Mouse (Mus musculus) brain, embryonic 14.5 days (tissue): ENCODE results near the gene Hoxc10. TPM values are rescaled to one million over a fixed set of nuclear protein-coding genes. Genes with fewer than 3 reads are reported as not detected.

Experiments
- DNase-seq: peaks from one replicate; pipeline ENCODE4 v3.0.0-alpha.2; 2011; ENCODE audit warnings: low read depth
- CTCF ChIP-seq: fragments of 200-500 bp; IDR thresholded peaks from 2 replicates; pipeline ENCODE4 v1.5.1; 2012; ENCODE audit warnings: inconsistent platforms, mild to moderate bottlenecking, moderate library complexity, borderline replicate concordance; ENCODE audit not compliant: insufficient read depth, insufficient read length; ENCODE audit errors: extremely low read depth
- POLR2A ChIP-seq: fragments of 200-500 bp; IDR thresholded peaks from 2 replicates; pipeline ENCODE4 v1.6.1; 2012; ENCODE audit warnings: mild to moderate bottlenecking, inconsistent platforms, borderline replicate concordance; ENCODE audit not compliant: poor library complexity, insufficient read depth, insufficient read length, severe bottlenecking; ENCODE audit errors: extremely low read depth
- polyA plus RNA-seq: library from polyadenylated mRNA; depleted of rRNA; stranded (reverse); fragments of >200 nt; gene quantifications from 2 replicates; pipeline ENCODE4 v1.2.3, GENCODE M21; 2012

The Hoxc10 gene
- polyA plus RNA-seq, 1 experiment = not detected

DNA sequence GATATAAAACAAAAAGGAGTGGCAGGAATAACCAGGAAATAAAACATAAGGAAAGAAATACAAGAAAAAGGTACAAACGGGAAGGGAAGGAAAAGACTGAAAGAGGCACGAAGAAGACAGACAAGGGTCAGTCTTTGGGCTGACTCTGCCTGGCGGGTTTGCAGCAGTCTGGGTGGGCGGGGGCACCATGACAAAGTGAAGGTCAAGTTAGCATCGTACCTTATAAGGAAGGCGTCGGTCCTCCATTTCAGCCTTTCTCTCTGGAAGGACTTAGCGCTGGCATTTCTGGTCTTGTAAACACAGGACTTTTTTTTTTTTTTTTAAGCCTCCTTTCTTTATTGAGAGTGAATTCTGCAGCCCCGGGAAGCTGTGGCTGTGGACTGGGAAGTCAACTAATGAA lies 19.3 kb upstream of the Hoxc10 start:
- DNase-seq = no peak
- TF ChIP-seq POLR2A (no peak), CTCF (no peak)

DNA sequence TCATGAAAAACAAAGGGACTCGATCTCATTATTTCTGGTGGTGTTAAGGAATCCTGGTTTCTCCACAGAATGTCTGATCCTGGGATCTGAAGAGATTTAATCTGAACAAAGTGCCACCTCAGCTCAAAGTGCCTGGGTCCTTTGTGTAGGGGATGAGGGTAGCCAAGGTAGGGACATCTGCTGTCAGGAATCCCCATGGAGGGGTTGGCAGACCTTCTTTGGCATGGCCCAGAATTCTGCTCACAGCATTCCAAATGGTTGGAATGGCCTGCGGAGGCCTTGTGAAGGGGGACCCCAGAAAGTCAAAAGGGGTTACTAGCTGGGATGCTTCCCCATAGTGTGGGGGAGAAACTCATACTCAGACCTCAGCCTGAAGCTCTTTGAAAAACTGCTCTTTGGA lies 17.8 kb upstream of the Hoxc10 start:
- TF ChIP-seq POLR2A (no peak), CTCF (no peak)
- DNase-seq = no peak

DNA sequence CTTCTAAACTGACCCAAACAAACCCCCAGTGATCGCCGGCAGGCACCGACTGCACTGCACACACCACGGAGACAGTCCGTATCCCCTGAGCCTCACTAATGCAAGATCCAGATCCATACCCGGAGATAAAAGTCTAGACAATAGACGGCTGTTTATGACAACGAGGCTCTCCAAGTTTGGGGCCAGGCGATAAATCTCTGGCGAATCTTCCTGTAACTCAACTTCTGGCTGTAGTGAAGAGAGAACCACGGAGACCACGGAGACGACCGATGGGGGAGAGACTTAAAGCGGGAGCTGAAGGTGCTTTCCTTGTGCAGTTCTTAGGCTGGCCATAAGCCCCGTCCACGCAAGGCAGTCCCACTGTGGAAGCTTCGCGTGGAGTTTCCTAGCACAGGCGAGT lies 16.9 kb upstream of the Hoxc10 start:
- DNase-seq = no peak
- TF ChIP-seq CTCF (no peak), POLR2A (no peak)

DNA sequence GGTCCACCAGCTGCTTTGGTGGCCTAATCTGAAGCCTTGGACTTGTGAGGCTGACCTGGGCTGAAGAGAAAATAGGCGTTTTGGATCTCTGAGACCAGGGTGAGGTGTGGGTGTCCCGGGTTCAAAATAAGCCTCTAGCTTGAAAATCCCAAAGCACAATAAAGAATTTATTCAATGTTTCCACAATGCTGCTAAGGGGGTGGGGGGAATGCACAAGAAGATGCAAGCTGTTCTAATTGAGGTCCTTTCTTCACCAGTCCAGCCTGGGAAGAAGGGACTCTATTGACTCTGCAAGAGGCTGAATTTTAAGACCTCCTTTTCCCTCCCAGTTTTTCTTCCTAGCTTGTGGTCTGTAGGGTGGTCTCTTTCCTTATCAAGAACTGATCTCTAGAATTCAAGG lies 15.7 kb upstream of the Hoxc10 start:
- DNase-seq = no peak
- TF ChIP-seq CTCF (no peak), POLR2A (no peak)

DNA sequence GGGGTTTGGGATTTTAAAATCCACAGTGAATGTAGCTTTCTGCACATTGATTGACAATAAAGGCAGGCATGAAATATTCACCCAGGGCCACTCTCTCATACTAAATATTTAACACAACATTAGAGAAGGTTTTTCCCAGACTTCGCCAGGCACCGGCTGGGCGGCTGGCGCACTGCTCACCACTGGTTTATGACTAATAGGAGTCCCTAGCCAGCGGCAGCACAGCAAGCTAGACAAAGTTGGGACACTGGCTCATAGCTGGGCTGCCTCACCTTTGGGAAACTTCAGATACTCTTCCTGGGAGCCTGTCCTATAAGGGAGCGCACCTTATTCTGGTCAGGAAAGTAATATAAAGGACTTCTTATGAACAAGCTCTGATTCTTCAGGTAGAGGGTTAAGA lies 13.0 kb upstream of the Hoxc10 start:
- no peak for DNase-seq
- TF ChIP-seq POLR2A = no peak
- no peak for TF ChIP-seq CTCF

DNA sequence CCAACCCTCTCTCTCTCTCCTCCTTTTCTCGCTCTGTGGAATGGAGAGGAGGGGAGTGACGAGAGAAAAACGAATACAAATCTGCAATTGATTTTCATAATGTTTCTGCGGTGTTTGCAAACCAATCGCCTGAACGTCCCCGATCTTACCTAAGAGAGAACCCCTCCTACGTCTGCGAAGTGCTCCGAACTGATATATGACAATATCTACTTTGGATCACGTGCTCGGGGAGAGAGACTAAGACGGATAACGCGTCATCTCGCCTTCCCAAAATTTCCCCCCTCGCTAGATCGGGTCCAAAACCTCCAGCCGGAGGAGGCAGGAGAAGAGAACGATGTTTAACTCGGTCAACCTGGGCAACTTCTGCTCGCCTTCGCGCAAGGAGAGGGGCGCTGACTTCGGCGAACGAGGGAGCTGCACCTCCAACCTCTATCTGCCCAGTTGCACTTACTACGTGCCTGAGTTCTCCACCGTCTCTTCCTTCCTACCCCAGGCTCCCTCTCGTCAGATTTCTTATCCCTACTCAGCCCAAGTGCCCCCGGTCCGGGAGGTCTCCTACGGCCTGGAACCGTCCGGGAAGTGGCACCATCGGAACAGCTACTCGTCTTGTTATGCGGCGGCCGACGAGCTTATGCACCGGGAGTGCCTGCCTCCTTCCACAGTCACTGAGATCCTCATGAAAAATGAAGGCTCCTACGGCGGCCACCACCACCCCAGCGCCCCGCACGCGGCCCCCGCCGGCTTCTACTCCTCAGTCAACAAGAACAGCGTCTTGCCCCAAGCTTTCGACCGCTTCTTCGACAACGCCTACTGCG lies 12.2 kb upstream of the Hoxc10 start, which contains the start of gene Hoxc11:
TSS of gene Hoxc11 (plus strand) at position 236 of the 815 bp plus-strand sequence.
- DNase-seq = no peak
- no peak for TF ChIP-seq CTCF
- no peak for TF ChIP-seq POLR2A

DNA sequence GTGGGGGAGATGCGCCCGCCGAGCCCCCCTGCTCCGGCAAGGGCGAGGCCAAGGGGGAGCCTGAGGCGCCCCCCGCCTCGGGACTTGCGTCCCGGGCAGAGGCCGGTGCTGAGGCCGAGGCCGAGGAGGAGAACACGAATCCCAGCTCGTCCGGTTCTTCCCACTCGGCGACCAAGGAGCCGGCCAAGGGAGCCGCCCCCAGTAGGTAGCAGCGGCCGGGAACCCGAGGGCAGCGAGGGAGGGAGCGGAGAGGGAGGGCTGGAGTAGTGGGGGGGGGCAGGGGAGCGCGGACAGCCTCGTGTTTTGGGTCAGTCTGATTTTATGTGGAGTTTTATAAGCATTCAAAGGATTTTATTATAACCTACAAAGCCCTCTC lies 11.6 kb upstream of the Hoxc10 start:
- DNase-seq = no peak

DNA sequence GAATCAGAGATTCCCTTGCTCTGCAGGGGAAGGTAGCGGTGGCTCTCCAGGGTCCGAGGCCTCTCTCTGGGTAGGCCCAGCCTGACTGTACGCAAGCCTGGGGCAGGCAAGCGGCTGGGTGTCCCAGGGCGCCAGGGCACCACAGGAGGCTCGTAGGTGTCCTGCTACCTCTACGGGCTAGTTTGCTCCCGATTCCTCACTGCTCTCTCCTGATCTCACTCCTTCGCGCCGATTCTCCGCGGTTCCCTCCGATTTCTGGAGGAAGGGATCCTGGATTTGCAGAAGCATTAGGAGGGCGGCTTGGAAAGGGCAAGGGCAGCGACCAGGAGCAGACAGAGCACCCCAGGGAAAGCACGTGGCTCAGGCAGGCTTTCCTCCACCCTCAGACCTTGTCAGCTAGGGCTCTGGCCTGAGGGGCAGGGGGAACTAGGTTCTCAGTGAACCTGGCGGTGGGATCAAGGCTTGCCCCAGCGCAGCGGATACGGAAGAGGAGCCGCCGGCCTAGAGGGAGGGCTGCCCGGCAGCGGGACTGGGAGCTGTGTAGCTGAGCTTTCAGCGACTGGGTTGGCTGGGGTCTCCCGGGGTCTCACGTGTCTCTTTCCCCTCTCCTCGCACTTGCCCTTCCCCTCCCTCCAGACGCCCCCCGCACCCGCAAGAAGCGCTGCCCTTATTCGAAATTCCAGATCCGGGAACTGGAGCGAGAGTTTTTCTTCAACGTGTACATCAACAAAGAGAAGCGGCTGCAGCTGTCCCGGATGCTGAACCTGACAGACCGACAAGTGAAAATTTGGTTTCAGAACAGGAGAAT lies 10.6 kb upstream of the Hoxc10 start:
- DNase-seq = no peak
- no peak for TF ChIP-seq POLR2A
- no peak for TF ChIP-seq CTCF

More for the DNA sequence above, 11.6 kb upstream of the Hoxc10 start:
- TF ChIP-seq CTCF (no peak), POLR2A (no peak)

DNA sequence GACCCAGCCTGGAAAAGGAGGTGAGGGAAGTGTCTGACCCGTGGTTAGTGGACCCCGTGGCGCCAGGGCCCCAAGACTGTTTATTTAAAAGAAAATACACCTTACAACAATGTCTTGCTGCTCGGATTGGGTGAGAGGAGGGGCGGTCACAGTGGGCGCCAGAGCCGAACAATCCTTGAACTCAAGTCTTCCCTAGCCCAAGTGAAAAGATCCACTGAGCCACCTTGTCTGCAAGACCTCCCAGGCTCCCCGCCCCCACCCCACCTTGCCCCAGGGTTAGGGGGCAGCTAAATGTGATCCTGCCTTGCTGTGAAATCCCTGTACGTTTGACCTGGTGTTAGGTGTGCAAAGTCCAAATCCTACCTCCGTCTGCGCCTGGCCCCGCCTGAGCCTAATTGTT lies 9.7 kb upstream of the Hoxc10 start:
- DNase-seq = no peak

DNA sequence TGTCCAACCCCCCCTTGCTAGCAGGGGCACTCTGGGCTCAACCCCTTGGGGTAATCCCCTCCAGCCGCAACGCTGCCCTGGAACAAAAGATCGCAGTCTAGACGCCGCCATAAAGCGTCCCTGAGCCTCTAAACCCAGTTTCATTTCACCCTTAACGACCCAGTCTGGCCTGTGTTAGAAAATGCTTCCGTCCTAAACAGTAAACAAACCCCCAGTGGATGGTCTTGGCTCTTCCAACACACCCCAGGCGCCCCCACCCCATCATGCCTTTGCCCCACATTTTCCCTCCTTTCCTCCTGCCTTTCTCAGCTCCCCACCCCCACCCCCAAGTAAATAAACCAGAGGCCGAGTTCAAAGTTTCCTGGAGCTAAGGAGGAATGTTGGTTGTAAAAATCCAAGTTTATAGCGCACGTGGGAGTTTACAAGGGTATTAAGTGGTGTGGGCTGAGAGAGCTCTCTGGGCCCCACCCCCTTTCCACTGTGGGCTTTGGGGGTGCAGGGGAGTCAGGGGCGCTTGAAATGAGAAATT lies 6.9 kb upstream of the Hoxc10 start:
- DNase-seq = no peak
- TF ChIP-seq CTCF = no peak

More for the DNA sequence above, 9.7 kb upstream of the Hoxc10 start:
- TF ChIP-seq POLR2A (no peak), CTCF (no peak)

DNA sequence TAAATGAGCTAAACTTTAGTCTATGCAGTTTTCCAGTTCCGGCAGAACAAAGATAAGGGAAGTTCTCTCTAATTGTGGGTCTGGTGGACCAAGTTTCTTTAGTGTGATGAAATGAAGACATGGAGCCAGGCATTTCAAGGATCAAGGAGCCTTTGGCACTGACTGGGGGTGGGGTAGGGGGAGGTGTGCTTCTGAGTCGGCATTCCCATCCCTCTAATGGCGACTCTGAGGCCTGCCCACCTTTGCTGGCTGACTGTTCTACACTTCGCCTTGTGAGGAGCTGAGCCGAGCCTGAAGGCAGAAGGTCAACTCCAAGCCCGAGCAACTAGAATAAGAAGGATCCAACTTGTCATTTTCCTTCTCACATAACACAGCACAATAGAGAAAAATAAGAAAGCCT lies 4.9 kb upstream of the Hoxc10 start:
- TF ChIP-seq CTCF (no peak), POLR2A (no peak)
- DNase-seq = no peak

DNA sequence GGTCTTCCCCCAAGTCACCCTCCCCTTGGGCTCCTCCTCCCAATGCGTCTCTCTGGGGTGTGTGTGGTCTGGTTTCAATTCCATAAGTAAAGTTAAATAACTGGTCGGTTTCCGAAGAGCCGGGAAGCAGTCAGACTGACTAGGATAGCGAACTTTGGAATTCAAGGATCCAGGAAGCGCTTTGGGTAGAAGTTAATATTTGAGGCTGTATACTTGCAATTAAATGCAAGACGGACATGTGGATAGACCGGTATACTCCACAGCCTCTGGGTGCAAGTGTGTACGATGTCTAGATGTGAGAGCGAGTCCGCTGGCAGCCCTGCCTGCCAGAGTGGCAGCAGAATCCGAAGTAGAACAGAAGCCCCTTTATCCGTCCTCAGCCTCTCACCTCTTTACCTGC lies 4.1 kb upstream of the Hoxc10 start:
- TF ChIP-seq CTCF (no peak), POLR2A (no peak)
- no peak for DNase-seq

DNA sequence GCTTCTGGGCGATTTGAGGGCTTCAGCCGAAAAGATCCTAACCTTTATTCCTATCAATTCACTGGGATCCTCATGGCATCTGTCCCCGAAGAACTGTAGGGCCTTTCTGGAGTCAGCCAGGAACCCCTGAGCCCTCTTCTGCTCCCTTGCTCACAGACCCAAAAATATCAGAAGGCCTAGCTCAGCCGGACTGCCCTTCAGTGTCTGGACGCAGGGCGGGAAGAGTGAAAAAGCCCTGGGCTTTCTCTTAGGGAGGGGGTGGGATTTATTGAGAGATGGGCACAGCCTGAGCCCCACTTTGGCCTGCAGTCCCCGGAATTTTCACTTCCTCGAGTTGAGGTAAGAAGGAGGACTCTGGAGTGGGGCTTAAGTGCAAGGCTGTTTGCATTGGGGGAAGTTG lies 3.3 kb upstream of the Hoxc10 start:
- DNase-seq = no peak

More for the DNA sequence above, 3.3 kb upstream of the Hoxc10 start:
- no peak for TF ChIP-seq POLR2A
- no peak for TF ChIP-seq CTCF
